Mouse (Mus musculus) kidney, adult 11 months (tissue): ENCODE measurements around the gene Slc12a8.

ENCODE experiments used
- DNase-seq: peaks from one replicate; pipeline ENCODE4 v3.0.0; 2022

Slc12a8 gene

GRCm38 (mm10) chr16:33544346-33544745, 27.2 kb downstream of the Slc12a8 start:
- no peak for DNase-seq

GRCm38 (mm10) chr16:33545530-33545929, 28.4 kb downstream of the Slc12a8 start:
- DNase-seq, result no peak

- no peak for DNase-seq
Measured at GRCm38 (mm10) chr16:33553689-33554342, 36.7 kb downstream of the Slc12a8 start.

DNA sequence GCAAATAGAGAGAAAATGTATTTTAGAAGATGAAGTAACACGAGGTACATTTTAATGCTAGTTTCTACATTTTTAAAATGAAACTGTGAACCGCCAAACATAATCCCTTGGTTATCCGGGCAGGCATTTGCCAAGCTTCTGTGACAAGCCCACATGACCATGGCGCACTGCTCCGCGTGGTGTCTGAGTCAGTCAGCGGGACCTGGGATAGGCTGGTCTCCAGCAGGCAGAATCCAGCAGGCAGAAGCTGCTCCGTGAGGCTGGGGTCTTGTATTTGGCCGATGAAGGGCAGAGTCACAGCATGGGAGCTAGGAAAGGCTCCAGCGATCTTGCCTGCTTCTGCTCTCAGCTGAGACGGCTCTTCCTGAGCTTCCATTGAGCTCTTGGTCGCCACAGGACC, 41.0 kb downstream of the Slc12a8 start:
- DNase-seq, result no peak

DNA sequence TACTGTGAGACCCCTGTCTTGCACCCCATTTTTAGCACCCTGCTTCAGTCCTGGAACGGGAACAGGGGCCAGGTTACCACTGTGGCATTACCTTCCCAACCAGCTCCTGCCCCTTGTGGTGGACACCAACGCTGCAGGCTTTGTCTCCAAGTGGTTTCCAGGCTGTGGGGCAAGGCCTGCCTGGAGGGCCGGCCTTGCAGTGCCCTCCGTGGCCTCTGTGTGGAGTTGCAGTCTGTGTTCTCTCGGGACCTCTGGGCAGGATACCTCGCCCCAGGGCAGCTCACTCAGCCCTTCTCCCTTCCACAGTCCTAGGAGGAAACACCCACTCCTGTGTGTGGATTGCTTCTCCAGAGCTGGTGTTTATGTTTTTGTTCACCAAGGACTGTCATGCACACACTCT, 43.2 kb downstream of the Slc12a8 start:
- DNase-seq, result peak; percentile 83

DNA sequence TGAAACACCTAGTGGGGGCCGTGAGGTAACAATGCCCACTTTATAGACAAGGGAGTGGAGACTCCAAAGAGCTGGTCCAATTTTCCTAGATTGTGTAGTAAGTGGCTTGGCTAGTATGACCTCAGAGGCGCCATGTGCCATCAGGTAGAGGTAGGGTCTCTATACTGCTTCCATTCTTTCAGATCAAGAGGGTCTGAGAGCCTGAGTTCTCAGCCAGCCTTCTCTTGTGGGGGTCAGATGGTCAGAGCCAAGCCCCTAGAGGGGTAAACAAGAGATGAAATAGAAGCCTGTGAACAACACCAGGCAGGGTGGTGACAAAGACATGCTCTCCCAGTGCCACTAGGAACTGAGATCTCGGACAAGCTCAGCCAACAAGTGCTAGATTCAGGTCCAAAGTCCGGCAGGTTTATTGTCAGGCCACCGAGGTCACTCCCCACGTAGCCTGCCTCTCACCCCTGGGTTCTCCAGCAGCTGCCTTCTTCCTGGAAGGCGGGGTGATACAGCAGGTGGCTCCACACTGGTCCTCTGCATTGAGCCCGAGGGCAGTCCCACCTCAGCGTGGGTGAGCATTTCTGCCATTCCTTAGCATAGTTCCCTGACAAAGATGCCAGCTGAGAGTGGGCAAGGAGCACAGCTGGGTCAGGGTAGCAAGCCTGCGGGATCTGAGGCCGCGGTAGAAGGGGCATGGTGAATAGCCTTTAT, 44.3 kb downstream of the Slc12a8 start:
- no peak for DNase-seq

GRCm38 (mm10) chr16:33562874-33563537, 45.9 kb downstream of the Slc12a8 start:
- DNase-seq, result peak; percentile 70

- peak; percentile 37 for DNase-seq
Measured at GRCm38 (mm10) chr16:33563538-33564013, 46.4 kb downstream of the Slc12a8 start.

GRCm38 (mm10) chr16:33566467-33566866, 49.3 kb downstream of the Slc12a8 start:
- DNase-seq, result no peak

DNA sequence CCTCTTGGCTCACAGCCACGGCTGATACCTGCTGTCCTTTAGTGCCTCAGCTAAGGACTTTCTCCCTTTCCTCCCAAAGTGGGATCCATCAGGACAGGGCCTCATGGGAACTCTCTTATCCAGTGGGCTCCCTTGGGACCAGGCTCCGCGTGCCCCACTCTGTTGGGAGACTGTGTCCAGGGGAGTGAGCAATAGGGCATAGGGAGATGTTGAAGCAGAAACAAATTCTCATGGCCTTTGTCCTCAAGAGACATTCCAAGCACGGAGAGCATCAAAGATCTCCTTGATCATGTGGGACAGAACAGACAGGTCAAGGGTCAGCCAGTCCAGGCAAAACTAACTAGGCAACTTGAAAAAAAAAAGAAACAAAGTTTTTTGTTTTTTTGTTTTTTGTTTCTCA, 50.6 kb downstream of the Slc12a8 start:
- peak; percentile 58 for DNase-seq

- DNase-seq, result no peak
Measured at GRCm38 (mm10) chr16:33568269-33569016, 51.3 kb downstream of the Slc12a8 start.

DNA sequence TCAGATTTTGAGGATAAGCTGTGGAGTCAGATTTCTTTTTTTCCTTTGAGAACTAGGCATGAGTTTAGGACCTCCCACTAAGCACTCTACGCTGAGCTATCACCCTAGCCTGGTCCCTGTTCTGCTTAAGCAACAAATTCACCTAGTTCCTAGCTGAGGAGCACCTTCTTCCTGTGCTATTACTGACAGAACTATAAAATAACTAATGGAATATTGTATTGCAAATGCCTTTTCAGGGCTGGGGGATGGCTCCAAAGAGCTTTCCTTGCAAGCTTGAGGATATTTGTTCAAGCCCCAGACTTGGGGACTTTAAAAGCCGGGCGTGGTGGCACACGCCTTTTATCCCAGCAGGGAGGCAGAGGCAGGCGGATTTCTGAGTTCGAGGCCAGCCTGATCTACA, 55.5 kb downstream of the Slc12a8 start:
- DNase-seq, result no peak

GRCm38 (mm10) chr16:33573703-33574102, 56.6 kb downstream of the Slc12a8 start:
- DNase-seq, result no peak

DNA sequence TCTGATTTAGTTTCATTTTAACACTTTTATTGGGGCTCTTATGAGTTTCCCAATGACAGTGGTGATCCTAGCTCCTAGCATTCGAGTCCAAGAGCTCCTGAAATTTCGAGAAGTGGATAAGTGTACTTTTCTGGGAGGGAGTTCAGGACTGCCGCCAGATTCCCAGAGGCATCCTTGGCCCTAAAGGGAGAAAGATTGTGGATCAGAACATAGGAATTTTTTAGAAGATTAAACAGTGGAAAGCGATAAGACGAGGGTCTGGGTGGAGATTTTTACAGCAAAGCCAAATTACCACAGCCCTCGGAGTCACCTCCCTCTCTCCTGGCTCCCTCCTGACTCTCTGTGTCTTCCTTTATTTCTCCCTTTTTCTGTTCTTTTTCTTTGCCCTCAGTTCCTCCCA, 58.6 kb downstream of the Slc12a8 start:
- DNase-seq, result no peak

GRCm38 (mm10) chr16:33576271-33577189, 59.4 kb downstream of the Slc12a8 start:
- DNase-seq, result no peak

DNA sequence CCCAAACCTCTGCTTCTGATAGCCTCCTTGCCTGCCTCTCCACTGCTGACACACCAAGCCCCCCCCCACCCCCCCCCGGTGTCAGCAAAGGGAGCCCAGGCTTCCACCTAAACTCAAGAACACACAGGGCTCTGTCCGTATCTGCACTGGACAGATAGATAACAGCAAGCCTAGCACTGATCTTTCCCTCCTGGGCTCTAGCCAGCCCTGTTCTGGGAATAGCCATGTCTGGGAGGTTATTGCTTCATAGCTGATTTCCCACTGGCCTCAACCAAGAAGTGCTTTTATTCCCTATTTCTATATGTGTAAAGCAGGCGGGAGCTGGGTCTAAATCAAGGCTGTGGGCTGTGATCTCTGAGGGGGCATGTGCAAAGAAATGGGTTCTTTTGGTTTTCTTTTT, 61.3 kb downstream of the Slc12a8 start:
- no peak for DNase-seq

DNA sequence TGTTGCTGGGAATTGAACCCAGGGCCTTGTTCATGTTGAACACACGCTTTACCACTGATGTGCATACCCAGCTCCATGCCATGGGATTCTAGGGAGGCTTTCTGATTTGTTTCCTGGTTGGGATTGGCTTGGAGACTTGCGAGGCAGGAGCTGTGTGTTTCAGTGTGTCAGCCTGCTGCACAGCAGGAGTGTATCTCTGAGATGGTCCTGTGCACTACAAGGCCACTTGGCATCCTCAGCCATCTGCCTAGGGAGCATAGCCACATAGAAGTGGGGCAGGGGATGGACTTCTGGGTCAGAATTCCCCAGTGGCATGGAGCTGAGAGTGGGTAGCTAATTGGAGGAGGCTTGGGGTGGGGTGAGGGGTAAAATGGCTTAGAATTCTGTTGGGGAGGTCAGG, 63.2 kb downstream of the Slc12a8 start:
- DNase-seq, result no peak

DNA sequence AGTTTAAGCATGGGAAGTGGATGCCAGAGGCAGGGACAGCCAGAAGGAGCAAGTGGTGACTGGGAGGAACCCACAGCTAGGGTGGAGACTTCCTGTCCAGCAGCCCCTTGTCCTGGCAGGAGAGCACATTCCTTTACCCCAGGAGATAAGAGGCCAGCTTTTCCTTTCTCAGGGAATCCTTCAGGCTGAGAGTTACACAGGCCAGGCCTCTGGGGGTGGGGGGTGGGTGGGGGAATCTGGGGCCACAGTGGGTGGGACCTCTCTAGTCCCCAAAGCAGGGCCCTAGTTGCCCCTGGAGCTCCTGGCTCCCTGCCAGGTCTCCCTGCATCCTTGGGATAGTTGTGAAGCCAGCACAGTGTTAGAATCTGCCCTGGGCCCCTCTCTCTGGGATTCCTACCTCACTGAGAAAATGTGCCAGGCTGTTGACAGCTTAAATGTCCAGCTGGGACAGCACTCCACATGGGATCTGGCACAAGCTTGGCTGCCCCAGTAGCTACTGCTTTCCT, 63.7 kb downstream of the Slc12a8 start:
- DNase-seq, result peak; percentile 73

- DNase-seq, result peak; percentile 69
Measured at GRCm38 (mm10) chr16:33581661-33582099, 64.6 kb downstream of the Slc12a8 start.

GRCm38 (mm10) chr16:33582495-33582894, 65.4 kb downstream of the Slc12a8 start:
- DNase-seq, result no peak

DNA sequence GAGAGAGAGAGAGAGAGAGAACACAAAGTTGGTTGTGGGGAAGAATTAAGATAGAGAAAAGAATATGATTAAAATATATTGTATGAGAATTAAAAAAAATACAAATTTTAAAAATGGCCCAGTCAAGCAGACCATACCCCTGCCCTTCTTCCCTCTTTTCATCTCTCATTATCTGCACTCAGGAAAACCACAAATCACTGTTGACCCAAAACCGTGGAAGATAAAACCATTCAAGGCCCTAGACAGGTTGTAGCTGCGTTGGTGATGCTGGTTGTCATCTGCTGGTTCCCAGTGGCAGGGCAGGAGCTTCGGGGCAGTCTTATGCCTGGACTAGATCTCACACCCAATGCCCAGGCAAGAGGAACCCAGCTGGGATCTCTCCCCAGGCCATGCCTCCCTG, 66.2 kb downstream of the Slc12a8 start:
- DNase-seq, result no peak
